Mouse (Mus musculus) liver, postnatal 0 days (tissue): ENCODE measurements around the gene Tab1.

ENCODE experiments used
- CTCF ChIP-seq: sonication (generic); IDR thresholded peaks from 2 replicates; pipeline ENCODE4 v1.5.1; 2016; ENCODE audit warnings: antibody characterized with exemption, low read depth
- EP300 ChIP-seq: IDR thresholded peaks from 2 replicates; pipeline ENCODE4 v1.6.1; 2016; ENCODE audit warnings: antibody characterized with exemption, low read depth, mild to moderate bottlenecking

DNA sequence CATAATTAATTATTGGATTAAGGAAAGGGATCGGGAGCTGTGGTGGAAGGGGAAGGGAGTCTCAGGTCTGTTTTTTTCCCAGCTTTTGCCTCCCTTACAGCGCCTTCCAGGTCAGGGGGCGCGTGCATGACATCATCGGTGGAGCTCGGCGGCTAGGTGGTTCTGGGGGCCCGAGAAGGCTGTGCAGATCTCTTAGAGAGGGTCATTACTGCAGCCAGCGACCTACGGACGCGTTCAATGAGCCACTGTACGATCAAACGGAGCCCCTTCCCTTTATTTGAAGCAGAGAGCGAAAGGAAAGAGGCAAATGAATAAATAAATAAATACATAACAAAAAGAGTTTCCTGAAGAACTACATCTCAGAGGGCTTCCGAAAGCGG, 42.2 kb upstream of the Tab1 start:
- TF ChIP-seq CTCF (no peak), EP300 (no peak)
